Mouse (Mus musculus) heart, postnatal 10 days (tissue): ENCODE measurements around the gene Zfr. TPM values are rescaled to one million over a fixed set of nuclear protein-coding genes. Genes with fewer than 3 reads are reported as not detected.

Experiments used
- DNase-seq, 2 experiments: peaks; one replicate each; pipeline ENCODE4 v3.0.0; 2021
- intact Hi-C: fragments of 180-260 bp; cut with DNase I; formaldehyde crosslinking; loops from one replicate; pipeline ENCODE4 v1.15.1; 2025
- total RNA-seq, 2 experiments: library from RNA; stranded (reverse); gene quantifications; 2 replicates each; pipeline ENCODE4 v1.2.3; 2021

Gene Zfr
- 100 to 1,000 TPM; 101 to 114 TPM for total RNA-seq

- intact Hi-C loops, result no loop called here
Observed at GRCm38 (mm10) chr15:12117242-12118092, at the start of gene Zfr. Gene Zfr (plus strand): TSS chr15:12117831.

GRCm38 (mm10) chr15:12067971-12068370, 49.7 kb upstream of the Zfr start:
- intact Hi-C loops, result no loop called here
- DNase-seq, result peak; percentile 72 to 78

More at GRCm38 (mm10) chr15:12117242-12118092, at the start of gene Zfr:
- peak; percentile 94 to 95 for DNase-seq

- intact Hi-C loops, result no loop called here
- DNase-seq, result peak in 1 of 2 experiments; percentile 32
Observed at GRCm38 (mm10) chr15:12068395-12069218, 49.0 kb upstream of the Zfr start.

GRCm38 (mm10) chr15:12072709-12073336, 44.8 kb upstream of the Zfr start:
- intact Hi-C loops, result no loop called here
- DNase-seq, result no peak

- intact Hi-C loops, result no loop called here
- DNase-seq, result no peak
Observed at GRCm38 (mm10) chr15:12074426-12074825, 43.2 kb upstream of the Zfr start.

GRCm38 (mm10) chr15:12082344-12082743, 35.3 kb upstream of the Zfr start:
- DNase-seq, result no peak
- intact Hi-C loops, result loop anchor here (5.0 to 10.0 kb wide), 2 partner anchors 35 to 678 kb away; no protein-coding TSS in a partner anchor

- intact Hi-C loops, result loop anchor here (5.0 to 10.0 kb wide), 2 partner anchors 37 to 679 kb away; no protein-coding TSS in a partner anchor
Observed at GRCm38 (mm10) chr15:12084164-12084563, 33.5 kb upstream of the Zfr start.

GRCm38 (mm10) chr15:12084859-12085258, 32.8 kb upstream of the Zfr start:
- peak; percentile 73 to 88 for DNase-seq
- intact Hi-C loops, result loop anchor here (1.0 to 10.0 kb wide), 4 partner anchors 38 to 680 kb away; no protein-coding TSS in a partner anchor

More at GRCm38 (mm10) chr15:12084164-12084563, 33.5 kb upstream of the Zfr start:
- DNase-seq, result peak; percentile 84 to 87

GRCm38 (mm10) chr15:12087634-12088033, 30.0 kb upstream of the Zfr start:
- DNase-seq, result no peak
- intact Hi-C loops, result loop anchor here (10.0 kb wide), 1 partner anchor 683 kb away; no protein-coding TSS in a partner anchor

GRCm38 (mm10) chr15:12088091-12088490, 29.5 kb upstream of the Zfr start:
- intact Hi-C loops, result loop anchor here (10.0 kb wide), 1 partner anchor 683 kb away; no protein-coding TSS in a partner anchor
- DNase-seq, result no peak

GRCm38 (mm10) chr15:12090087-12090486, 27.5 kb upstream of the Zfr start:
- DNase-seq, result no peak
- intact Hi-C loops, result loop anchor here (10.0 kb wide), 1 partner anchor 175 kb away; no protein-coding TSS in a partner anchor

- DNase-seq, result no peak
- intact Hi-C loops, result loop anchor here (10.0 kb wide), 1 partner anchor 174 kb away; no protein-coding TSS in a partner anchor
Observed at GRCm38 (mm10) chr15:12090981-12091669, 26.5 kb upstream of the Zfr start.

GRCm38 (mm10) chr15:12091781-12092458, 25.7 kb upstream of the Zfr start:
- peak in 1 of 2 experiments; percentile 64 for DNase-seq
- intact Hi-C loops, result loop anchor here (10.0 kb wide), 1 partner anchor 173 kb away; no protein-coding TSS in a partner anchor

- intact Hi-C loops, result loop anchor here (10.0 kb wide), 1 partner anchor 172 kb away; no protein-coding TSS in a partner anchor
- DNase-seq, result no peak
Observed at GRCm38 (mm10) chr15:12093026-12093960, 24.3 kb upstream of the Zfr start.

- intact Hi-C loops, result loop anchor here (2.0 to 10.0 kb wide), 2 partner anchors 19 to 171 kb away; no protein-coding TSS in a partner anchor
- DNase-seq, result no peak
Observed at GRCm38 (mm10) chr15:12093961-12094566, 23.6 kb upstream of the Zfr start.

GRCm38 (mm10) chr15:12096447-12096846, 21.2 kb upstream of the Zfr start:
- DNase-seq, result peak; percentile 38 to 58
- intact Hi-C loops, result loop anchor here (10.0 kb wide), 1 partner anchor 168 kb away; no protein-coding TSS in a partner anchor

- DNase-seq, result no peak
- intact Hi-C loops, result loop anchor here (10.0 kb wide), 1 partner anchor 167 kb away; no protein-coding TSS in a partner anchor
Observed at GRCm38 (mm10) chr15:12097344-12097743, 20.3 kb upstream of the Zfr start.
